Mouse (Mus musculus) cerebellum, adult 2 months (tissue): ENCODE data around the gene Rpl21. TPM values are rescaled to one million over a fixed set of nuclear protein-coding genes. Genes with fewer than 3 reads are reported as not detected.

Experiments used
- DNase-seq, 2 experiments: peaks; one replicate each; pipeline ENCODE4 v3.0.0; 2021
- H3K27ac ChIP-seq: fragments of 200-500 bp; 2 replicates; pipeline ENCODE4 v1.5.1; 2012; ENCODE audit warnings: low read length, control low read depth, inconsistent platforms; ENCODE audit not compliant: insufficient read depth
- H3K27me3 ChIP-seq: fragments of 200-500 bp; 2 replicates; pipeline ENCODE4 v1.6.1; 2012; ENCODE audit warnings: inconsistent platforms, mild to moderate bottlenecking, low read length, moderate library complexity; ENCODE audit not compliant: control insufficient read depth, insufficient read depth
- H3K4me1 ChIP-seq: fragments of 200-500 bp; 2 replicates; pipeline ENCODE4 v1.6.1; 2011; ENCODE audit warnings: low read length; ENCODE audit not compliant: control insufficient read depth, insufficient read depth
- H3K4me3 ChIP-seq: fragments of 200-500 bp; replicated peaks from 2 replicates; pipeline ENCODE3; 2011; ENCODE audit warnings: mild to moderate bottlenecking, low read depth, low read length, control low read depth; ENCODE audit not compliant: insufficient read depth
- CTCF ChIP-seq: fragments of 200-500 bp; IDR thresholded peaks from 2 replicates; pipeline ENCODE4 v1.5.1; 2011; ENCODE audit warnings: low read depth, mild to moderate bottlenecking, control low read depth, low read length, moderate library complexity, borderline replicate concordance; ENCODE audit not compliant: insufficient read depth
- POLR2A ChIP-seq: fragments of 200-500 bp; IDR thresholded peaks from 2 replicates; pipeline ENCODE4 v1.6.1; 2011; ENCODE audit warnings: low read length, control low read depth, borderline replicate concordance; ENCODE audit not compliant: insufficient read depth
- WGBS: fragments of 180-500 bp; shearing (Covaris S2); methylation state at CpG from one replicate; pipeline ENCODE4 v1.1.7; 2018; 5-methylcytosine and 5-hydroxymethylcytosine counted together
- polyA plus RNA-seq: library from polyadenylated mRNA; depleted of rRNA; stranded (reverse); fragments of >200 nt; gene quantifications from 2 replicates; pipeline ENCODE4 v1.2.3, GENCODE M21; 2012; rRNA removed

The Rpl21 gene
- 269 and 342 TPM in 2 replicates for polyA plus RNA-seq

- Histone ChIP-seq H3K27ac (peak within 1 kb of the TSS; percentile 87), H3K27me3 (no peaks in the 10 kb centered on the region), H3K4me1 (no peaks in the 10 kb centered on the region), H3K4me3 (peak within 1 kb of the TSS; percentile 89)
- TF ChIP-seq POLR2A (peak; percentile 90), CTCF (no peak)
- WGBS, result under 1% methylated on average over 60 of the region's 60 CpGs
- peak; percentile 94 to 98 for DNase-seq
These were observed at the start of gene Rpl21 for GRCm38 (mm10) chr5:146832769-146833448. TSS of gene Rpl21 (plus strand) at chr5:146832890.

- WGBS, result 46% methylated on average over 10 of the region's 10 CpGs
- DNase-seq, result peak; percentile 32 to 45
- H3K27me3 ChIP-seq, result no peaks in the 10 kb centered on the region
- H3K4me1 ChIP-seq, result peaks cover 20% of the 10 kb centered on the region
- TF ChIP-seq POLR2A (no peak), CTCF (peak; percentile 37; the same call in 1 of the 2 replicates)
- H3K27ac ChIP-seq, result no peak overlapping the region
- no peak overlapping the region for H3K4me3 ChIP-seq
These were observed 49.4 kb upstream of the Rpl21 start for GRCm38 (mm10) chr5:146783300-146783699.

DNA sequence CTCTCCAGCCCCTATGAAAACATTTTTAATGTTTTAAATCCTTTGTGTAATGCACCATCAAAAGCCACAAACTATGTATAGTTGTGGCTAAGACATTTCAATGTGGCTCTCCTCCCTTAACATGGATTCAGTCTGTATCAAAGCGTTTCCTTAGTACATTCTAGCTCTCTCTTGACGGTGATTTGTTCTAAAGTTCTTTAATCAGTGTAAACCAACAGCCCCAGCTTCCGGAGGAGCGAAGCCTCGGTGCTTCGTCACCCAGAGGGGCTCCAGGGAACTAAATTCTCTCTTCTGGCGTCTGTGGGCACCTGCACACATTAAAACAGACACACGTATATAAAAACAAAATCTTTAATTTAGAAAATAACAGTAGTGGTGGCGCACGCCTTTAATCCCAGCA, 48.8 kb upstream of the Rpl21 start:
- no peak for TF ChIP-seq POLR2A
- no peak for TF ChIP-seq CTCF
- Histone ChIP-seq H3K4me3 (no peak overlapping the region), H3K27me3 (no peaks in the 10 kb centered on the region), H3K27ac (no peak overlapping the region), H3K4me1 (peaks cover 26% of the 10 kb centered on the region)
- 95% methylated on average over 10 of the region's 10 CpGs for WGBS
- DNase-seq, result no peak

DNA sequence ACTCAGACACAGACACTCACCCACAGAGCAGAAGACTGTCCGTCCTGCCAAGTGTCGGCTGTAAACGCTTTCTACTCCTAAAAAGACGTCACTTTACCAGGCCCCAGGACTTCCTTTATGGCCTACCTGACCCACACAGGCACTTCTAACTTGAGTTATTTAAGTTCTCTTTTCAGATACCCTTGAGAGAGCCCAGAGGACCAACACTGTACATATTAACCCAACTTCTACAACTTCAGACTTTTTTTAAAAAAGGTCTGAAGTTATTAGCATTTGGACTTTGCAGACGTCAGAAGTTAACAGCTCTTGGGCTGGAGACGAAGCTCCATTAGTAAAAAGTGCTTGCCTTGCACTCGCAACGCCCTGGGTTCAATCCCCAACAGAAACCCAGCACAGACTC, 46.6 kb upstream of the Rpl21 start:
- 64% methylated on average over 8 of the region's 8 CpGs for WGBS
- H3K27ac ChIP-seq, result no peak overlapping the region
- TF ChIP-seq CTCF (no peak), POLR2A (no peak)
- no peaks in the 10 kb centered on the region for H3K27me3 ChIP-seq
- H3K4me3 ChIP-seq, result no peak overlapping the region
- peaks cover 28% of the 10 kb centered on the region for H3K4me1 ChIP-seq
- DNase-seq, result no peak

GRCm38 (mm10) chr5:146789413-146789812, 43.3 kb upstream of the Rpl21 start:
- WGBS, result 65% methylated on average over 9 of the region's 9 CpGs
- no peak for DNase-seq
- Histone ChIP-seq H3K27ac (no peak overlapping the region), H3K4me3 (no peak overlapping the region), H3K4me1 (peaks cover 32% of the 10 kb centered on the region), H3K27me3 (no peaks in the 10 kb centered on the region)
- TF ChIP-seq POLR2A, result no peak
- TF ChIP-seq CTCF, result no peak

DNA sequence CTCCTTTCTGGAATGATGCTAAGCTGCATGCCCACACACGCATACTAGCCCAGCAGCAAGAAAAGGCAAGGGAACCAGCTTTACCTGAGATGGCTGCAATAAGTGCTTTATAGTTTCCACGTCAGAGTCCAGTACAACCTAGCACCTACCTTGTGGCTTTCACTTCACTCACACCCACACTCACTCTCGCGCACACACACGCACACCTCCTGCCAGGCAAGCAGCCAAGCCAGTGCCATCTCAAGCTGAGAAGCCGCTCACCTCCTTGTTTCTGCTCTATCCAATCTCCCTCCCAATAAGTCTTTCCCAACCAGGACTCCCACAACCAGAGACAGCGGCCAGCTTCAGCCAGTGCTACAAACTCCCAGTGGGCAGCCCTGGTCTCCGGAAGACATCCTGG, 41.7 kb upstream of the Rpl21 start:
- H3K4me3 ChIP-seq, result peak overlapping the region; percentile 46
- no peaks in the 10 kb centered on the region for H3K27me3 ChIP-seq
- TF ChIP-seq POLR2A (no peak), CTCF (no peak)
- WGBS, result 14% methylated on average over 8 of the region's 8 CpGs
- peak; percentile 75 to 80 for DNase-seq
- peaks cover 32% of the 10 kb centered on the region for H3K4me1 ChIP-seq
- no peak overlapping the region; the same call in 1 of the 2 replicates for H3K27ac ChIP-seq

DNA sequence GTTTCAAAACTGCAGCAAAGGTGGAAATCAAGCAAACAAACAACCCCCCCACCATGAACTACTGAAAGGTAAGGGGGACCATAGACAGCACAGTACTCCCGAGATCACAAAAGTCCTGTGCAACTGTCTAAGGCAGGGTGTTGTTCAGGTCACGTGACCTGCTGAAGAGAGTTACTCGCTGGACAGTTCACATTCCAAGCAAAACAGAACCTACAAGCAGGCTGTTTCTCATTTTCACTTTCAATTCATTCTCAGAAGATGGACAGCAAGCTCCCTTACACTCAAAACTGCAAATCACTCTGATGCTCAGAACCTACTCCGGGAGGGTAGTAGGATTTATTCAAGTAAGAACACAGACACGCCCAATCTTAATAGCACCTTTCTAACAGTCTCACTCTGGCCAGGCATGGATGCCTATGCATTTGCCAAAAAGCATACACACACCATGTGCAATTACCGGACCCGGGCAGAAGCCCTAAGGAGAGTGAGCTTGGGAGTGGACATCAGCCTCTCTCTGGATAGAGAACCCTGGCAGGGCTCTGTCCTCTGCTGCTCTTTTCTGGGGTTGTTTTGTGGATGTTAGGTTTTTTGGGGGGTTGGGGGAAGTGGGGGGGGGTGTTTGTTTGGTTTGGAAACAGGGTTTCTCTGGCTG, 40.4 kb upstream of the Rpl21 start:
- no peak overlapping the region for H3K4me3 ChIP-seq
- H3K4me1 ChIP-seq, result peaks cover 32% of the 10 kb centered on the region
- H3K27ac ChIP-seq, result no peak overlapping the region
- H3K27me3 ChIP-seq, result no peaks in the 10 kb centered on the region
- DNase-seq, result no peak
- 54% methylated on average over 7 of the region's 7 CpGs for WGBS
- TF ChIP-seq POLR2A, result no peak
- no peak for TF ChIP-seq CTCF

GRCm38 (mm10) chr5:146793630-146794083, 39.0 kb upstream of the Rpl21 start:
- 1% methylated on average over 18 of the region's 18 CpGs for WGBS
- H3K4me3 ChIP-seq, result peak overlapping the region; percentile 60
- DNase-seq, result peak in 1 of 2 experiments; percentile 42
- no peaks in the 10 kb centered on the region for H3K27me3 ChIP-seq
- no peak overlapping the region for H3K27ac ChIP-seq
- no peak for TF ChIP-seq POLR2A
- no peak for TF ChIP-seq CTCF
- H3K4me1 ChIP-seq, result peaks cover 28% of the 10 kb centered on the region
